Mouse (Mus musculus) liver, postnatal 0 days (tissue): ENCODE measurements around the gene Olfr1337. TPM values are rescaled to one million over a fixed set of nuclear protein-coding genes. Genes with fewer than 3 reads are reported as not detected.

ENCODE experiments used
- ATAC-seq: fragments of 200-750 bp; cut with Nextera tagmentation; 2 replicates; pipeline ENCODE4 v1.8.0; 2017; ENCODE audit warnings: mild to moderate bottlenecking, moderate library complexity
- DNase-seq: peaks from one replicate; pipeline ENCODE4 v3.0.0-alpha.2; 2016
- H3K27ac ChIP-seq: fragments of 300-500 bp; sonication (generic); 2 replicates; pipeline ENCODE4 v1.5.1; 2014; ENCODE audit warnings: antibody characterized with exemption, moderate library complexity, mild to moderate bottlenecking, low read depth
- H3K27me3 ChIP-seq: fragments of 300-500 bp; sonication (generic); 2 replicates; pipeline ENCODE4 v1.6.1; 2014; ENCODE audit warnings: low read length, control low read depth, mixed read lengths; ENCODE audit not compliant: insufficient read depth
- H3K36me3 ChIP-seq: fragments of 300-500 bp; sonication (generic); replicated peaks from 2 replicates; pipeline ENCODE4 v1.6.1; 2014; ENCODE audit warnings: mild to moderate bottlenecking, control low read depth, low read length, moderate library complexity, mixed read lengths; ENCODE audit not compliant: insufficient read depth
- H3K4me1 ChIP-seq: fragments of 300-500 bp; sonication (generic); 2 replicates; pipeline ENCODE4 v1.6.1; 2014; ENCODE audit warnings: antibody characterized with exemption, mild to moderate bottlenecking, control low read depth; ENCODE audit not compliant: insufficient read depth
- H3K4me2 ChIP-seq: fragments of 300-500 bp; sonication (generic); 2 replicates; pipeline ENCODE4 v1.6.1; 2014; ENCODE audit warnings: low read depth, mild to moderate bottlenecking, low read length, moderate library complexity, mixed read lengths
- H3K4me3 ChIP-seq: fragments of 300-500 bp; sonication (generic); 2 replicates; pipeline ENCODE4 v1.5.1; 2014; ENCODE audit warnings: low read depth, low read length
- H3K9ac ChIP-seq: fragments of 300-500 bp; sonication (generic); replicated peaks from 2 replicates; pipeline ENCODE4 v1.6.1; 2014; ENCODE audit warnings: mild to moderate bottlenecking, moderate library complexity
- H3K9me3 ChIP-seq: fragments of 300-500 bp; sonication (generic); 2 replicates; pipeline ENCODE4 v1.6.1; 2016; ENCODE audit warnings: mild to moderate bottlenecking, control low read depth, low read length, mixed read lengths
- CTCF ChIP-seq: sonication (generic); IDR thresholded peaks from 2 replicates; pipeline ENCODE4 v1.5.1; 2016; ENCODE audit warnings: antibody characterized with exemption, low read depth
- EP300 ChIP-seq: IDR thresholded peaks from 2 replicates; pipeline ENCODE4 v1.6.1; 2016; ENCODE audit warnings: antibody characterized with exemption, low read depth, mild to moderate bottlenecking
- WGBS: fragments of 180-500 bp; shearing (Covaris S2); extraction: QIAGEN DNeasy Blood & Tissue Kit; methylation state at CpG from one replicate; pipeline ENCODE4 v1.1.7; 2014; ENCODE audit not compliant: insufficient replicate concordance; 5-methylcytosine and 5-hydroxymethylcytosine counted together
- polyA plus RNA-seq: library from polyadenylated mRNA; unstranded; fragments of >200 nt; fragmentation: Nextera tagmentation; extraction: Ambion mirVana; gene quantifications from 2 replicates; pipeline ENCODE4 v1.2.1, GENCODE M21; 2015

Olfr1337 gene
- polyA plus RNA-seq, 1 experiment from 2014 or later = not detected

DNA sequence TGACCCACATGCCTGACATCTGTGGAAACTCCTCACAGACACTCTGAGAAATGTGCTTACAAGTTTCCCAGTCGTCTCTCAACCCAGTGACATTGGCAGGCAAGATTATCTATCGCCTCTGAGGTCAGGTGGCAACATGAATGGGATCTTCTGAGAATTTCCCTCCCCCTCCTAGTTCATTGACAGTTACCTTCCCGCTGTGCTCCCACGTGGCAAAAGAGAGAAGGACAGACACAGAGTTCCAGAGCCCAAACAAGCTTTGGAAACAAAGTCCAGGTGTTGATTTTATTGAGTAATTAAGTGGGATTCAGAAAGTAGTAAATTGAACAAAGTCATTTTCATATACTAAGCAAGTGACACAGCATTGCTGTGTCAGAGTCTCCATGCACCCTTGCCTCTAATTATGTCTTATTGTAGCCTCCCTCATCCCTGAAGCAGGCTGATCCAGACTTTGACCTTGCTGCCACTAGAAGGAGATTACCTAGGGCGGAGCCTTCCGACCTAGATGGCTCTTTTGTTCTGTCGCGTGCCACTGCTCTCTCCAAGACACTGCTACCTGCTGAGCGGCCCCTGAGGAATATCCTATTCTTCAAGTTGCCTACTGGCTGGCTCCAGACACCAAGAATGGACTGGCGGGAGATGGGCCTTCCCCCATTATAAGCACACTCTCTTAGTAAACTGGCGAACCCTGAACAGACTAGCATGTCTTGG lies 41.2 kb downstream of the Olfr1337 start:
- Histone ChIP-seq H3K4me3 (no peak overlapping the region), H3K4me1 (no peaks in the 10 kb centered on the region), H3K4me2 (no peak overlapping the region), H3K27me3 (peaks cover 14% of the 10 kb centered on the region; the same call in 1 of the 2 replicates), H3K9ac (no peak overlapping the region), H3K36me3 (no peaks in the 10 kb centered on the region), H3K27ac (no peak overlapping the region), H3K9me3 (no peaks in the 10 kb centered on the region)
- 13% methylated on average over 11 of the region's 11 CpGs for WGBS
- TF ChIP-seq CTCF = no peak
- no peak for DNase-seq
- ATAC-seq = no peak

DNA sequence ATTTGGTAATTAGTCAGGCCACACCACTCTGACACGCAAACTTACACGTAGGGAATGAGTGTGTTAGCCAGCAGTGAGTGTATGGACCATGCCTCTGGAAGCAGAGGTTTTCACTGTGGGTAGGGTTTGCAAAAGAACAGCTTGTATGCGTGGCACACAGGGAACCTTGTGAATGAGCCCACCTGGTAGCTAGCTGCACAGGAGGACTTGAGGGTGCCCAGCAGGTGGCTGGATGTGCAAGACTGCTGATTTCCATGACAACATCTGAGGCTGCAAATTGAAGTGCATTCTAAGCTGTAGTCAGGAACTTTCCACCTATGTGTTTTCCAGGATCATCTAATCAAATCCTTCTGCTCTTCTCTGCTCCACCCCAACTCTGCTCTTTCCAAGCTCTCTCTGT lies 42.8 kb downstream of the Olfr1337 start:
- WGBS = 54% methylated on average over 3 of the region's 3 CpGs
- H3K27me3 ChIP-seq = peaks cover 14% of the 10 kb centered on the region; the same call in 1 of the 2 replicates
- no peaks in the 10 kb centered on the region for H3K4me1 ChIP-seq
- H3K9ac ChIP-seq = no peak overlapping the region
- TF ChIP-seq EP300 (no peak), CTCF (no peak)
- no peak overlapping the region for H3K27ac ChIP-seq
- H3K4me2 ChIP-seq = no peak overlapping the region
- H3K9me3 ChIP-seq = no peaks in the 10 kb centered on the region
- no peak overlapping the region for H3K4me3 ChIP-seq
- DNase-seq (no peak), ATAC-seq (no peak)
- H3K36me3 ChIP-seq = no peaks in the 10 kb centered on the region

DNA sequence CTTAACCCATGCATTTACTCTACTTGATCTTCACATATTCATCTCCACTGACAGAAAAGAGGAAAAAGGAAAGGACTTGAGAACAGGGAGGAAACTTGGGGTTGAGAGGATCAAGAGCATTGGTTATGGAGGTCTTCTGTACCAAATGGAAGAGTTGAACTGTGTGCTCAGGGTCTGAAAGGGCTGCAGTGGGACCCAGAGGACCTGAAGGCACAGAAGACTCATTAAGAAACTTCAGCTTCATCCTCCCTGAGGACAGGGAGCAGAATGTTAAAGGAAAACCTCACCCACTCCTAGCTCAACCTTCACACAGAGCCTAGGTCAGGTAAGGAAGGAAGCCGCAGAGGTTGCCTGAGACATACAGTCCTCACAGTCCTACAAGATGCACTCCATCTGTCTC lies 50.5 kb downstream of the Olfr1337 start, which contains the start of gene Olfr1339:
Gene Olfr1339, plus strand, starts transcription at position 301 of the 400 bp plus-strand sequence.
- no peak within 1 kb of the TSS for H3K9ac ChIP-seq
- no peaks in the 10 kb centered on the region for H3K27me3 ChIP-seq
- H3K4me1 ChIP-seq = no peaks in the 10 kb centered on the region
- H3K4me2 ChIP-seq = no peak within 1 kb of the TSS
- no peaks in the 10 kb centered on the region for H3K36me3 ChIP-seq
- no peak within 1 kb of the TSS for H3K27ac ChIP-seq
- H3K4me3 ChIP-seq = no peak within 1 kb of the TSS
- no peaks in the 10 kb centered on the region for H3K9me3 ChIP-seq
- DNase-seq = no peak
- WGBS = 93% methylated on average over 1 of the region's 1 CpGs
- ATAC-seq = no peak
- no peak for TF ChIP-seq EP300
- TF ChIP-seq CTCF = no peak

Other genes with a start within 250 kb of the Olfr1337 start
- gene Tmem125, start 238.5 kb downstream of the Olfr1337 start, polyA plus RNA-seq = 3.7 and 4.4 TPM in 2 replicates
- gene Cfap57, start 161.8 kb downstream of the Olfr1337 start, polyA plus RNA-seq = 0.36 and 0.42 TPM in 2 replicates
- 61.0 and 62.0 TPM in 2 replicates for gene Ebna1bp2, start 161.8 kb downstream of the Olfr1337 start, polyA plus RNA-seq
- gene Olfr62, start 123.6 kb downstream of the Olfr1337 start, polyA plus RNA-seq = not detected in 2 replicates
- not detected in 2 replicates for gene Olfr1342, start 89.8 kb downstream of the Olfr1337 start, polyA plus RNA-seq
- gene Olfr1341, start 79.1 kb downstream of the Olfr1337 start, polyA plus RNA-seq = not detected in 2 replicates
- not detected in 2 replicates for gene Olfr1340, start 62.4 kb downstream of the Olfr1337 start, polyA plus RNA-seq
- gene Olfr1339, start 50.4 kb downstream of the Olfr1337 start, polyA plus RNA-seq = not detected in 2 replicates
- gene Olfr1338, start 23.8 kb downstream of the Olfr1337 start, polyA plus RNA-seq = not detected in 2 replicates
- not detected in 2 replicates for gene Olfr1335, start 27.4 kb upstream of the Olfr1337 start, polyA plus RNA-seq
- not detected in 2 replicates for gene Olfr1333, start 53.7 kb upstream of the Olfr1337 start, polyA plus RNA-seq
- gene Olfr1331, start 82.1 kb upstream of the Olfr1337 start, polyA plus RNA-seq = not detected in 2 replicates
- gene Olfr1330, start 106.0 kb upstream of the Olfr1337 start, polyA plus RNA-seq = not detected in 2 replicates
- gene Olfr1329, start 134.9 kb upstream of the Olfr1337 start, polyA plus RNA-seq = not detected in 2 replicates
- gene Olfr1328, start 156.0 kb upstream of the Olfr1337 start, polyA plus RNA-seq = not detected in 2 replicates
- gene Lao1, start 179.0 kb upstream of the Olfr1337 start, polyA plus RNA-seq = not detected in 2 replicates